Mouse (Mus musculus) midbrain, embryonic 15.5 days (tissue): ENCODE data around the gene Usp6nl. TPM values are rescaled to one million over a fixed set of nuclear protein-coding genes. Genes with fewer than 3 reads are reported as not detected.

Experiments used
- ATAC-seq: fragments of 200-750 bp; cut with Nextera tagmentation; replicated peaks from 2 replicates; pipeline ENCODE4 v1.8.0; 2017; ENCODE audit warnings: moderate TSS enrichment
- H3K27ac ChIP-seq: fragments of 300-500 bp; sonication (generic); 2 replicates; pipeline ENCODE4 v1.5.1; 2015; ENCODE audit warnings: mild to moderate bottlenecking, inconsistent platforms
- H3K27me3 ChIP-seq: fragments of 300-500 bp; sonication (generic); replicated peaks from 2 replicates; pipeline ENCODE4 v1.6.1; 2015; ENCODE audit warnings: inconsistent platforms
- H3K36me3 ChIP-seq: fragments of 300-500 bp; sonication (generic); replicated peaks from 2 replicates; pipeline ENCODE4 v1.6.1; 2015; ENCODE audit warnings: inconsistent platforms
- H3K4me1 ChIP-seq: fragments of 300-500 bp; sonication (generic); 2 replicates; pipeline ENCODE4 v1.6.1; 2015; ENCODE audit warnings: inconsistent platforms
- H3K4me2 ChIP-seq: fragments of 300-500 bp; sonication (generic); 2 replicates; pipeline ENCODE4 v1.6.1; 2015; ENCODE audit warnings: inconsistent platforms, mild to moderate bottlenecking, moderate library complexity
- H3K4me3 ChIP-seq: fragments of 300-500 bp; sonication (generic); 2 replicates; pipeline ENCODE4 v1.5.1; 2015; ENCODE audit warnings: mild to moderate bottlenecking, inconsistent platforms
- H3K9ac ChIP-seq: fragments of 300-500 bp; sonication (generic); 2 replicates; pipeline ENCODE4 v1.6.1; 2015; ENCODE audit warnings: mild to moderate bottlenecking, inconsistent platforms
- H3K9me3 ChIP-seq: fragments of 300-500 bp; sonication (generic); 2 replicates; pipeline ENCODE4 v1.6.1; 2016; ENCODE audit warnings: inconsistent platforms
- WGBS: fragments of 180-500 bp; shearing (Covaris S2); methylation state at CpG from one replicate; pipeline ENCODE4 v1.1.7; 2015; ENCODE audit warnings: mixed read lengths; 5-methylcytosine and 5-hydroxymethylcytosine counted together
- polyA plus RNA-seq: library from polyadenylated mRNA; unstranded; fragments of >200 nt; fragmentation: Nextera tagmentation; extraction: Ambion mirVana; gene quantifications from 2 replicates; pipeline ENCODE4 v1.2.1, GENCODE M21; 2015

Usp6nl gene
- polyA plus RNA-seq: 6.5 and 7.7 TPM in 2 replicates

DNA sequence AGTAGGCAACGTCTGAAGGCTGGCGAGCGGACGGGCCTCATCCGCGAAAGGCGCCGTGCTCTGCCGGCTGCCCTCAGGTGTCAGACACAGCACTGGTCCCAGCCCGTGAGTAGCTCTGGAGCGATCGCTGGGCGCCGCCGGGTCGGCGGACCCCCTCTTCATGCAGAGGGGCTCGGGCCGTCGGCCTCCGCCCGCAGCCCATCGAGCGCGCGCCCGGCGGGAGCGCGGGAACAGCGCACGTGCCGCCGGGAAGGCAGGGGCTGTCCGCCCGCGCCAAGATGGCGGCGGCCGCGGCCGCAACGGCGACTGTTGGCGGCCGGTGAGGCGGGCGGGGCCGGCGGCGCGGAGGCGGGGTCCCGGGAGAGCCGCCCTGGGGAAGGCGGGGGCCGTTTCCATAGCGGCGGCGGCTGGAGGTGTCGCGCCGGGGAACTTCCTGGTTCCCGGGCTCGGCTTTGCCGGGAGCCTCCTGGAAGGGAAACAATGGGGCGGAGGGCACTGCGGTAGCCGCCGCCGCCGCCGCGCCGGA lies at the start of gene Usp6nl:
TSS of gene Usp6nl (plus strand) at position 292 of the 526 bp plus-strand sequence.
- ATAC-seq: peak; percentile 90
- Histone ChIP-seq H3K4me2 (peak within 1 kb of the TSS; percentile 74), H3K9ac (peak within 1 kb of the TSS; percentile 75), H3K4me1 (peaks cover 27% of the 10 kb centered on the region), H3K27ac (peak within 1 kb of the TSS; percentile 95), H3K9me3 (no peaks in the 10 kb centered on the region), H3K36me3 (no peaks in the 10 kb centered on the region), H3K27me3 (no peaks in the 10 kb centered on the region), H3K4me3 (peak within 1 kb of the TSS; percentile 69)
- WGBS: under 1% methylated on average over 71 of the region's 75 CpGs

- no peak for ATAC-seq
- Histone ChIP-seq H3K4me1 (0 out of 2 replicates have a peak, but pooled peaks cover 3% of the 10 kb centered on the region), H3K9ac (no peak overlapping the region), H3K36me3 (no peaks in the 10 kb centered on the region), H3K4me3 (no peak overlapping the region), H3K4me2 (no peak overlapping the region), H3K27me3 (no peaks in the 10 kb centered on the region), H3K9me3 (no peaks in the 10 kb centered on the region), H3K27ac (no peak overlapping the region)
- 51% methylated on average over 10 of the region's 10 CpGs for WGBS
Measured at GRCm38 (mm10) chr2:6273392-6273845, 49.0 kb upstream of the Usp6nl start.

GRCm38 (mm10) chr2:6278813-6279530 lies 43.5 kb upstream of the Usp6nl start:
- no peak overlapping the region for H3K4me3 ChIP-seq
- no peak overlapping the region for H3K27ac ChIP-seq
- H3K9ac ChIP-seq: no peak overlapping the region
- H3K4me2 ChIP-seq: no peak overlapping the region
- H3K9me3 ChIP-seq: no peaks in the 10 kb centered on the region
- H3K4me1 ChIP-seq: no peaks in the 10 kb centered on the region
- 91% methylated on average over 10 of the region's 10 CpGs for WGBS
- H3K36me3 ChIP-seq: no peaks in the 10 kb centered on the region
- no peaks in the 10 kb centered on the region for H3K27me3 ChIP-seq
- no peak for ATAC-seq

DNA sequence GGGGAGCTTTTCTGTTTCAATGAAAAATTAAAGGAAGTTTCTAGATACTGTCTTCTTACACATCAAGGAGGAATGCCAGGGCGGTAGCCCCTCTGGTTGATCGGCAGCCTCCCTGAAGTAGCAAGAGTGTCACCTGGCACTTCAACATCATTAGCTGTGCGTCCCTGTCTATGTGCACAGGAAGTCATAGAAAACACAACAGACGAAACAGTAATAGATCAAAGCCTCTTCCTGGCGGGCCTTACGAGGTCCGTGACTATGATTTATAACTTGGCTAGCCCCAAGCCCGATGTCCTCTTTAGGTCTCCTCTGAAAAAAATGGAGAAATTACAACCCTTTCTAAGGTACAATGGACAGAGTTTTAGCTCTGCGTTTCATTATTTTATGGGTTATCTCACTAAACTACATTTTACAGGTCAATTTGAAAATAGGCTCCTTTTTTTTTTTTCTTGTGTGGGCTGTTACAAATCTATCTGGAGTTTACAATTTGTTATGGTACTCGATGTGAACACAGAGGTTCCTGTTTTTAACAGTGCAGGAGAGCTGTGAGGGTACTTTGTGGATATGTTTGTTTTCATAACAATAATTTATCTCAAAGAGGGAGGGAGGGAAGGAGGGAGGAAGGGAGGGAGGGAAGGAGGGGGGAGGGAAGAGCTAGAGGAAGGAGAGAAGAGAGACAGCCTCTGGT lies 42.7 kb upstream of the Usp6nl start:
- Histone ChIP-seq H3K4me3 (no peak overlapping the region), H3K4me1 (no peaks in the 10 kb centered on the region), H3K27me3 (no peaks in the 10 kb centered on the region), H3K27ac (no peak overlapping the region), H3K9ac (no peak overlapping the region), H3K9me3 (no peaks in the 10 kb centered on the region), H3K4me2 (no peak overlapping the region), H3K36me3 (no peaks in the 10 kb centered on the region)
- 84% methylated on average over 10 of the region's 10 CpGs for WGBS
- no peak for ATAC-seq

- Histone ChIP-seq H3K27me3 (no peaks in the 10 kb centered on the region), H3K4me3 (no peak overlapping the region), H3K36me3 (no peaks in the 10 kb centered on the region), H3K9ac (no peak overlapping the region), H3K4me1 (no peaks in the 10 kb centered on the region), H3K9me3 (no peaks in the 10 kb centered on the region), H3K27ac (no peak overlapping the region), H3K4me2 (no peak overlapping the region)
- no peak for ATAC-seq
- WGBS: 89% methylated on average over 2 of the region's 2 CpGs
Measured at GRCm38 (mm10) chr2:6283569-6283968, 38.9 kb upstream of the Usp6nl start.

- no peak overlapping the region for H3K27ac ChIP-seq
- H3K9me3 ChIP-seq: no peaks in the 10 kb centered on the region
- no peak overlapping the region for H3K4me2 ChIP-seq
- no peaks in the 10 kb centered on the region for H3K4me1 ChIP-seq
- no peaks in the 10 kb centered on the region for H3K36me3 ChIP-seq
- no peak overlapping the region for H3K4me3 ChIP-seq
- no peaks in the 10 kb centered on the region for H3K27me3 ChIP-seq
- no peak overlapping the region for H3K9ac ChIP-seq
- ATAC-seq: no peak
- 79% methylated on average over 3 of the region's 3 CpGs for WGBS
Measured at GRCm38 (mm10) chr2:6284784-6285183, 37.7 kb upstream of the Usp6nl start.

- no peak for ATAC-seq
- no peak overlapping the region for H3K27ac ChIP-seq
- H3K9ac ChIP-seq: no peak overlapping the region
- H3K9me3 ChIP-seq: no peaks in the 10 kb centered on the region
- H3K4me1 ChIP-seq: no peaks in the 10 kb centered on the region
- no peak overlapping the region for H3K4me3 ChIP-seq
- no peaks in the 10 kb centered on the region for H3K27me3 ChIP-seq
- no peaks in the 10 kb centered on the region for H3K36me3 ChIP-seq
- WGBS: 91% methylated on average over 1 of the region's 1 CpGs
- H3K4me2 ChIP-seq: no peak overlapping the region
Measured at GRCm38 (mm10) chr2:6285794-6286193, 36.7 kb upstream of the Usp6nl start.

- Histone ChIP-seq H3K9me3 (no peaks in the 10 kb centered on the region), H3K27me3 (no peaks in the 10 kb centered on the region), H3K4me1 (no peaks in the 10 kb centered on the region), H3K9ac (no peak overlapping the region), H3K27ac (no peak overlapping the region), H3K36me3 (no peaks in the 10 kb centered on the region), H3K4me3 (no peak overlapping the region), H3K4me2 (no peak overlapping the region)
- 87% methylated on average over 11 of the region's 11 CpGs for WGBS
- no peak for ATAC-seq
Measured at GRCm38 (mm10) chr2:6293825-6294444, 28.5 kb upstream of the Usp6nl start.

GRCm38 (mm10) chr2:6294993-6295628 lies 27.4 kb upstream of the Usp6nl start:
- WGBS: 80% methylated on average over 7 of the region's 7 CpGs
- no peaks in the 10 kb centered on the region for H3K27me3 ChIP-seq
- no peak for ATAC-seq
- H3K4me1 ChIP-seq: no peaks in the 10 kb centered on the region
- H3K9me3 ChIP-seq: no peaks in the 10 kb centered on the region
- no peaks in the 10 kb centered on the region for H3K36me3 ChIP-seq
- no peak overlapping the region for H3K27ac ChIP-seq
- H3K4me3 ChIP-seq: no peak overlapping the region
- no peak overlapping the region for H3K4me2 ChIP-seq
- no peak overlapping the region for H3K9ac ChIP-seq

DNA sequence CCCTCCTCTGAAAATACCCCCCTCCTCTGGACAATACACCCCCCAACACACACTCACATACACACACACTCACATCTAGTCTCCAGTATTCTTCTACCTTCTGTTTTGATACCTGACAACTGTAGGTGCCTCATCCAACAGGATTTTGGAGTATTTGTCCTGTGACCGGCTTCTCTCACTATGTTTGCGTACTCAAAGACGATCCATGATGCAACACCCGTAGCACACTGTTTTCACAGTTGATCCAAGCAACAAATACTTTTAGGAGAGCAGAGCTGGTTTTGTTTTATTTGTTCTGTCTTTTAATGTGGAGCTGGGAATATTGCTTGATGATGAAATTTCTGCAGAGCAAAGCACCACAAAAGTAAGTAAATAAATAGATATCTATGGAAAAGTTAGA lies 17.7 kb upstream of the Usp6nl start:
- ATAC-seq: no peak
- H3K27ac ChIP-seq: no peak overlapping the region
- no peak overlapping the region for H3K4me2 ChIP-seq
- 94% methylated on average over 4 of the region's 4 CpGs for WGBS
- H3K36me3 ChIP-seq: no peaks in the 10 kb centered on the region
- no peaks in the 10 kb centered on the region for H3K9me3 ChIP-seq
- H3K27me3 ChIP-seq: no peaks in the 10 kb centered on the region
- H3K4me1 ChIP-seq: no peaks in the 10 kb centered on the region
- H3K9ac ChIP-seq: no peak overlapping the region
- no peak overlapping the region for H3K4me3 ChIP-seq

DNA sequence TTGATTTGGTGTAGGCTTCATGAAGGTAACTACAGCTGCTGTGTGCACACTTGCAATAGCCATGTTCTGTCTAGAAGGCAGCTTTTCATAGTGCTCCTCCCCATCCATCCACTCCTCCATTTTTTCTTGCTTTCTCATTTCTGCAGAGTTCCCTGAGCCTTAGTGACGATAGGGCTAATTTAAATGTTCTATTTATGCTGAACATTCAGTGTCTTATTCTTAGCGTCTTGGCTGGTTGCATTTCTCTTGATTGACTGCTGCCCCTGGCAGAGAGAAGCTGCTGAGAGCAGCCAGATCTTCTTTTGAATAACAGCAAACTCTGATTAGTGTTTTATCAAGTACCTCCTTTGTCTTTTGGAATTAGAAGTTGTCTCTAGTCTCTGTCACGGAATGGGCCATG lies 15.6 kb upstream of the Usp6nl start:
- H3K4me2 ChIP-seq: no peak overlapping the region
- H3K4me1 ChIP-seq: no peaks in the 10 kb centered on the region
- no peak overlapping the region for H3K27ac ChIP-seq
- ATAC-seq: no peak
- no peaks in the 10 kb centered on the region for H3K9me3 ChIP-seq
- WGBS: 59% methylated on average over 3 of the region's 3 CpGs
- H3K4me3 ChIP-seq: no peak overlapping the region
- no peaks in the 10 kb centered on the region for H3K36me3 ChIP-seq
- H3K9ac ChIP-seq: no peak overlapping the region
- H3K27me3 ChIP-seq: no peaks in the 10 kb centered on the region

- WGBS: 85% methylated on average over 6 of the region's 6 CpGs
- no peaks in the 10 kb centered on the region for H3K4me1 ChIP-seq
Measured at GRCm38 (mm10) chr2:6309373-6309821, 13.1 kb upstream of the Usp6nl start.

More at GRCm38 (mm10) chr2:6309373-6309821, 13.1 kb upstream of the Usp6nl start:
- Histone ChIP-seq H3K9ac (no peak overlapping the region), H3K4me3 (no peak overlapping the region), H3K27ac (no peak overlapping the region), H3K27me3 (no peaks in the 10 kb centered on the region), H3K9me3 (no peaks in the 10 kb centered on the region), H3K36me3 (no peaks in the 10 kb centered on the region), H3K4me2 (no peak overlapping the region)
- no peak for ATAC-seq
